Mouse (Mus musculus): Measurements from ENCODE around the gene Vmn1r65. TPM values are rescaled to one million over a fixed set of nuclear protein-coding genes. Genes with fewer than 3 reads are reported as not detected.
"Not testable (repeated sequence)": the region's sequence is repeated elsewhere in the genome, so short reads cannot be mapped to it uniquely, and the experiment has no call there.

Gene Vmn1r65
- not detected in 2 replicates for polyA plus RNA-seq (2016; fragmentation: Nextera tagmentation; extraction: Ambion mirVana)

GRCm38 (mm10) chr7:6010910-6011309 is at the start of gene Vmn1r65:
TSS of gene Vmn1r65 (minus strand) at chr7:6011010.
- no peak for DNase-seq (ENCODE audit: low spot score)
- 93% methylated on average over 1 of the region's 1 CpGs for WGBS
- Histone ChIP-seq H3K27ac (no peak within 1 kb of the TSS), H3K27me3 (ENCODE audit: insufficient read depth, poor library complexity, severe bottlenecking) (no peaks in the 10 kb centered on the region), H3K36me3 (no peaks in the 10 kb centered on the region), H3K4me1 (replicated peaks) (no peaks in the 10 kb centered on the region), H3K9me3 (peaks cover 59% of the 10 kb centered on the region), H3K4me3 (no peak within 1 kb of the TSS)

- peaks cover 54% of the 10 kb centered on the region for H3K9me3 ChIP-seq
- no peak for DNase-seq (ENCODE audit: low spot score)
- no peaks in the 10 kb centered on the region for H3K27me3 ChIP-seq (ENCODE audit: insufficient read depth, poor library complexity, severe bottlenecking)
- no peaks in the 10 kb centered on the region for H3K36me3 ChIP-seq
- no peak within 1 kb of the TSS for H3K4me3 ChIP-seq
- H3K4me1 ChIP-seq (replicated peaks): no peaks in the 10 kb centered on the region
- H3K27ac ChIP-seq: no peak within 1 kb of the TSS
- WGBS: 89% methylated on average over 11 of the region's 11 CpGs
Observed at GRCm38 (mm10) chr7:6044861-6045260, 34.1 kb upstream of the Vmn1r65 start, which contains the start of gene Nlrp4c. TSS of gene Nlrp4c (plus strand) at chr7:6045161.

- not testable (repeated sequence) for H3K27me3 ChIP-seq (ENCODE audit: insufficient read depth, poor library complexity, severe bottlenecking); H3K4me3 ChIP-seq; H3K4me1 ChIP-seq (replicated peaks); H3K27ac ChIP-seq; H3K36me3 ChIP-seq; DNase-seq (ENCODE audit: low spot score)
- H3K9me3 ChIP-seq: peaks cover 63% of the 10 kb centered on the region
- 91% methylated on average over 4 of the region's 4 CpGs for WGBS
Observed at GRCm38 (mm10) chr7:5982426-5982825, 28.4 kb downstream of the Vmn1r65 start.

DNA sequence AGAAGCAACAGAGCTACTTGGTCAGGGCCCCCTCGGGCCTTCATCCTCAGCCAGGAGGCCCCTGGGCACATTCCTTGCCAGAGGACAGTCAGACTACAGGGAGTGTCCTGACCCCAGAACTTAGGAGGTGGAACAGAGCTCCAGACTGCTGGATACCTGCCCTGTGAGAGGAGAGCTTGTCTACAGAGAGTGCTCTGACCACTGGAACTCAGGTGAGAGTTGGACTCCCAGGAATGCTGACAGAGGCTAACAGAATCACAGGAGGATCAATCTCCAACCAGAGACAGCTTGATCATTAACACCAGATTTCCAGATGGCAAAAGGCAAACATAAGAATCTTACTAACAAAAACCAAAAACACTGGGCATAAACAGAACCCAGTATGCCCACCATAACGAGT is 38.3 kb downstream of the Vmn1r65 start:
- not testable (repeated sequence) for H3K4me1 ChIP-seq (replicated peaks); H3K27ac ChIP-seq; DNase-seq (ENCODE audit: low spot score); H3K27me3 ChIP-seq (ENCODE audit: insufficient read depth, poor library complexity, severe bottlenecking); H3K36me3 ChIP-seq; H3K4me3 ChIP-seq
- peaks cover 42% of the 10 kb centered on the region for H3K9me3 ChIP-seq
- WGBS: 83% methylated on average over 2 of the region's 2 CpGs

Other genes with a start within 250 kb of the Vmn1r65 start
- gene Vmn1r63, start 205.6 kb downstream of the Vmn1r65 start, polyA plus RNA-seq (2016; fragmentation: Nextera tagmentation; extraction: Ambion mirVana): not detected in 2 replicates
- not detected in 2 replicates for gene Vmn1r64, start 126.5 kb downstream of the Vmn1r65 start, polyA plus RNA-seq (2016; fragmentation: Nextera tagmentation; extraction: Ambion mirVana)
- gene Nlrp4c, start 34.2 kb upstream of the Vmn1r65 start, polyA plus RNA-seq (2016; fragmentation: Nextera tagmentation; extraction: Ambion mirVana): not detected in 2 replicates
- 24.2 and 31.8 TPM in 2 replicates for gene Zfp787, start 145.0 kb upstream of the Vmn1r65 start, polyA plus RNA-seq (2016; fragmentation: Nextera tagmentation; extraction: Ambion mirVana)
- 84.4 and 91.4 TPM in 2 replicates for gene Zfp444, start 161.2 kb upstream of the Vmn1r65 start, polyA plus RNA-seq (2016; fragmentation: Nextera tagmentation; extraction: Ambion mirVana)
- not detected in 2 replicates for gene Galp, start 186.1 kb upstream of the Vmn1r65 start, polyA plus RNA-seq (2016; fragmentation: Nextera tagmentation; extraction: Ambion mirVana)
- not detected in 2 replicates for gene Zscan5b, start 211.3 kb upstream of the Vmn1r65 start, polyA plus RNA-seq (2016; fragmentation: Nextera tagmentation; extraction: Ambion mirVana)
- gene Epp13, start 241.7 kb upstream of the Vmn1r65 start, polyA plus RNA-seq (2016; fragmentation: Nextera tagmentation; extraction: Ambion mirVana): 0.24 TPM in 1 of 2 replicates, not detected in the other

Data from hindbrain, embryonic 10.5 days (tissue).